Mouse (Mus musculus) adrenal gland, postnatal 10 days (tissue): ENCODE data around the gene Vmn2r100. TPM values are rescaled to one million over a fixed set of nuclear protein-coding genes. Genes with fewer than 3 reads are reported as not detected.

Experiments used
- DNase-seq: peaks from one replicate; pipeline ENCODE4 v3.0.0; 2021; ENCODE audit warnings: mixed read lengths
- long read RNA-seq, 2 experiments: library from polyadenylated mRNA; stranded (forward); transcript quantifications; one replicate each; pipeline ENCODE4 v2.0.0; 2021
- total RNA-seq, 2 experiments: library from RNA; stranded (reverse); gene quantifications; 2 replicates each; pipeline ENCODE4 v1.2.3; 2021

Gene Vmn2r100
- total RNA-seq: not detected
- long read RNA-seq, experiment 1: 0 reads
- long read RNA-seq, experiment 2: 0 reads

- DNase-seq: no peak
These were observed at the start of gene Vmn2r100 for GRCm38 (mm10) chr17:19504432-19504831. TSS of gene Vmn2r100 (plus strand) at chr17:19504732.

- DNase-seq: no peak
These were observed 21.7 kb upstream of the Vmn2r100 start for GRCm38 (mm10) chr17:19482866-19483265.

DNA sequence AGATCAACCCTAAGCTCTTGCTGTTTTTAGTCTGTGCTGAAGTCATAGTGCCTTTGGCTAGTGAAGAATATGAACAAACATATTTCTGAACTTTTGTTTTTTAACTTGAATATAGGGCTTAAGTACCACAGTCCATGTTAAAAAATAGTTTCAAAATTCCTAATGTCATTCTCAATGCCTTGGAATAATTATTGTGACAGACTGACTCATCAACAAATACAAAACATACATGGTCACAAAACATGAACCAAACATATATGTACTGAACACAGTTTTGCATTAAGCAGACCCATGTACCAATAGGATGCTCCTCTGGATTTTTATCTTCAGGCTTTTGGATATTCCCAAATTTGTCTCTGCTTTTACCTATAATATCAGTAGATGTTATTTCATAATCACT is 72.4 kb downstream of the Vmn2r100 start, which contains the start of gene Vmn2r101:
Vmn2r101 (plus strand) TSS at position 301 of the 400 bp plus-strand sequence.
- DNase-seq: no peak

Other genes starting within 250 kb of the Vmn2r100 start
- not detected for gene Vmn2r99, start 142.8 kb upstream of the Vmn2r100 start, total RNA-seq
- gene Vmn2r101, start 72.5 kb downstream of the Vmn2r100 start, total RNA-seq: not detected
- not detected for gene Vmn2r102, start 155.6 kb downstream of the Vmn2r100 start, total RNA-seq